Mouse (Mus musculus): ENCODE measurements around the gene Doc2g.
A peak's percentile ranks its signal among the peaks of the same experiment; 100 is the strongest.
"Not testable (repeated sequence)": the region's sequence is repeated elsewhere in the genome, so short reads cannot be mapped to it uniquely, and the experiment has no call there.

Doc2g gene

DNA sequence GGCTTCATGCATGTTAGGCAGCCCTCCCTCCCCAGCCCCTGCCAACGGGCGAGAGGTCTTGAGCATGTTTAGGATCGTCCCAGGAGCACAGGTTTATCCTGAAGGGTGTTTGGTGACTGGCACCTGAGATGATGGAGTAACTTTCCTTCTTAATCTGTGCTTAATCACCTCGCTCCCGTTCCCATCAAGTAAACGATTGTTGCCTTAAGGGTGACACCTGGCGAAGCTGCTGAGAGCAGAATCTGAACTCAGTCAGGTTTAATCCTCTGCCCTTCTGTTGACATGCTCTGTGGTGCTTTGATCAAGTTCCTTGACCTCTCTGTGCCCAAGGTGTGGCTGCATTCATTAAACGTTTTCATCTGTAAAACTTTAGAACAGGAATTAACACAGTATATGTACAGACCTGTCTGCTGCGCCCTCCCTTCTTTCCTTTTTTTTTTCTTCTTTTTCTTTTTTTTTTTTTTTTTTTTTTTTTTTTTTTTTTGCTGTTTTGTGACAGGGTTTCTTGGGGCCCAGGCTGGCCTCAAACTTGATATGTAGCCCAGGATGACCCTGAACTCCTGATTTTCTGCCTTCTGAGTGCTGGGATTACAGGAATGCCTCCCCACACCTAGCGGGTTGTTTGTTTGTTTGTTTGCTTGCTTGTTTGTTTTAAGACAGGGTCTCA lies 14.9 kb downstream of the Doc2g start:
- DNase-seq (ENCODE audit: low spot score in 2 of 2) = no peak

- DNase-seq (ENCODE audit: low spot score in 2 of 2) = peak; percentile 40 to 66
Observed at GRCm38 (mm10) chr19:4018743-4019583, 15.8 kb downstream of the Doc2g start.

- DNase-seq (ENCODE audit: low spot score in 2 of 2) = no peak
Observed at GRCm38 (mm10) chr19:4023185-4023584, 20.1 kb downstream of the Doc2g start.

- no peak for DNase-seq (ENCODE audit: low spot score in 2 of 2)
Observed at GRCm38 (mm10) chr19:4027576-4027975, 24.5 kb downstream of the Doc2g start.

DNA sequence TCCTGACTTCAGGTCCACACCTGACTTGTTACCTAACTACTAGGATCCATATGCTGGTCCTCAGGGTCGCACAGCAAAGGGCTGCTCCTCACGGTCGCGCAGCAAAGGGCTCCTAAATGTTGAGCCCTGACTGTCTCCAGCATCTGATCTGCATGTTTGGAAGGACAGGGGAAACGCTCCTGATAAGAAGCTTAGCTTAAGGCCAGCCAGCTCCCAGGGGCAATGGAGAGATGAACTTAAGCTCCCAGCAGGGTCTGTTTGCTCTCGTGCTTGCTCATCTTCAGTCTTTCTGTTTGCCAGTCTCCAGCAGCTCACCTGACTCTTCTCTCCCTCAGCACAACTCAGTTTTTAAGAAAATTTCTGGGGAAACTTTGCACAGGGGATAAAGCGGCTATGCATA lies 29.6 kb downstream of the Doc2g start:
- DNase-seq (ENCODE audit: low spot score in 2 of 2) = no peak

DNA sequence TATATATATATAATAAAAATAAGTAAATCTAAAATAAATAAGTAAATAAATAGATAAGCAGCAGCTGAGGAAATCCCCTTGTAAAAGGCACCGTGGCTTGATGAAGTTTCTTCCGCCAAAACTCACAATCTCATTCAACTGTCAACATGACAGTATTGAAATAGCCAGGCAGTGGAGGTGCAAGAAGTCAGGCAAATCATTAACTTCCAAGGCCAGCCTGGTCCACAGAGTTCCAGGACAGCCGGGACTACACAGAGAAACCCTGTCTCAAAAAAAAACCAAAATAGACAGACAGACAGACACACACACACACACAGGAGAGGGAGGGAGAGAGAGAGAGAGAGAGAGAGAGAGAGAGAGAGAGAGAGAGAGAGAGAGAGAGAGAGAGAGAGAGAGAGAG lies 30.2 kb downstream of the Doc2g start:
- no peak for DNase-seq (ENCODE audit: low spot score in 2 of 2)

DNA sequence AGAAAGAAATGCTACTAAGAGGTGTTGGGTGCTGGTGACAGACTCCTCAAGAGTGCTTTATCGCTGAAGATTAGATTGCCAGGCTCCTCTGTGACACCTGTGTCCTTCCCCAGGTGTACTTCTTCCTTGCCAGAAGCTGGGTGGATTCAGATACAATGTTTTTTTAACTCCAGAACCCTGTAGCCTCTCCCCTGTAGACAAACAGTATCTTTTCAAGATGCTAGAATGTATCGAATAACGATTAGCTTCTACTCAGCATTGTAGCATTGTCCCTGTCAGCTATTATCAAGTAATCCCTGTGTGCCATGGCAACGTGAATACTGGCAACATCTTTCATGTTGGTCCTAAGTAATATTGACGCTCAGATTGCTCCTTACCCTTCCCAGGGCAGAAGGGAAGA lies 30.6 kb downstream of the Doc2g start:
- DNase-seq (ENCODE audit: low spot score in 2 of 2) = no peak

DNA sequence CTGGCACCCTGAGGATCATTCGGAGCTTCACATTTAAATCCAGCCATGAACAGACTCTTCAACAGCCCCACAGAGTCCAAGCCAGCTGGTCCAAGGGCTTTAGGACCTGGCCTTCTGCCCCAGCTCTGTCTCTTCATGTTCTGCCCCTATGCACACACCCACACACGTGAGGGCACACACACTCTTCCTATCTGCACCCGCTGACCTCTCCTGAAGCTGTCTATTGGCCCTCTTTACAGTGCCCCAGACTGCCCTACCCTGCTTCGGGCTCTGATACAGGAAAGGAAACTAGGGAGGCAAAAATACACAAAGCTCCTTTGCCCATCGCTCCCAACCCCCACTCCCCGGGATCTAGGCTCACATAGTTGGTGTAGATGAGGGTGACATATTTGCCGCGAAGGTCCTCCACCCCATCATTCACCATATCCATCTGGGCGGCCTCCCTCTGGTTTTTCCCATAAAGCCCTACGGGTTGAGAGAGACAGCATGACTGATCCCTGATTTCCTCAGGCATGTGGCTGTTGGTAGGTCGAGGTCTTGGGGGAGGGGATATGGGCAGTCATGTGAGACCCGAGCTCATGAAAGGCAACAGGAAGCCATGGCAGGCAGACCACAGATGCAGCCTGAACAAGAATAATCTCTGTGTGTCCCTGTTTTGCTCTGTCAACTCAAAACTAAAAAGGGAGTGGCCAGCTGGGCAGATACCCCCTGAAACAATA lies 33.4 kb downstream of the Doc2g start:
- DNase-seq (ENCODE audit: low spot score in 2 of 2) = no peak

GRCm38 (mm10) chr19:4037154-4037787 lies 34.2 kb downstream of the Doc2g start:
- DNase-seq (ENCODE audit: low spot score in 2 of 2) = not testable (repeated sequence)

- peak; percentile 68 to 79 for DNase-seq (ENCODE audit: low spot score in 2 of 2)
Observed at GRCm38 (mm10) chr19:4037788-4038232, 34.7 kb downstream of the Doc2g start, which contains the start of gene Gstp1. TSS of gene Gstp1 (minus strand) at chr19:4037985.

- DNase-seq (ENCODE audit: low spot score in 2 of 2) = not testable (repeated sequence)
Observed at GRCm38 (mm10) chr19:4040941-4041340, 37.8 kb downstream of the Doc2g start.

DNA sequence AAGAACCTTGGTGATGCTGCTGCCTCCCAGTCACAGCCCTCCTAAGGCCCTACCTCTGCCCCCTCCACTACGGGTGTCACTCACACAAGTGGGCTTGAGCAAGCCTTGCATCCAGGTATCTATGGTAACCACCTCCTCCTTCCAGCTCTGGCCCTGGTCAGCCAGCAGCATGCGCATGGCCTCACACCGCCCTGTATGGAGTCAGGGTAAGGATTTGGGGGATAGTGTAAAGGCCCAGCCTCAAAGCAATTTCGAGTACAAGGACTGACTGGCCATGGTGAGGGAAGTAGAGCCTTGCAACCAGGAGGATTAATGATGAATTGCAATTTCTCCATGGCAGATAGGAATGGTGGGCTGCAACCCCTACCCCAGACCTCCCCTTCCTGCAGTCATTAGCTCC lies 38.4 kb downstream of the Doc2g start:
- DNase-seq (ENCODE audit: low spot score in 2 of 2) = not testable (repeated sequence)

DNA sequence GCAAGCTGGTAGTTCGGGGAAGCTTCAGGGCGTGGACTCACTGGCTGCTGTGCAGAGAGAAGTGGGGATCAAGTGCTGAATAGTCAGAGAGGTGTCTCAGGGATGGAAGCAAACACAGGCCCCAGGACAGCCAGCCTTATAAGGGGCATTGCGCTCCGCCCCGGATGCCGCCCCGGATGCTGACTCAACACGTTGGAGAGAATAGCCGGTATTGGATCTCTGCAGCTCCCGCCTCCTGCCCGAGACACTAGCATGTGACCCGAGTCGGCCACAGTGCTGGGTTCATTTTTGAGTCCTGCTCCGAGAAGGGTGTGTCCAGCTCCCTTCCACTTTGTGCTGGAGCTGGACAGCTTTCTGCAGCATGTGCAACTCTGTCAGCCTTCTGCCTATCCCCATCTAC lies 39.0 kb downstream of the Doc2g start:
- no peak for DNase-seq (ENCODE audit: low spot score in 2 of 2)

DNA sequence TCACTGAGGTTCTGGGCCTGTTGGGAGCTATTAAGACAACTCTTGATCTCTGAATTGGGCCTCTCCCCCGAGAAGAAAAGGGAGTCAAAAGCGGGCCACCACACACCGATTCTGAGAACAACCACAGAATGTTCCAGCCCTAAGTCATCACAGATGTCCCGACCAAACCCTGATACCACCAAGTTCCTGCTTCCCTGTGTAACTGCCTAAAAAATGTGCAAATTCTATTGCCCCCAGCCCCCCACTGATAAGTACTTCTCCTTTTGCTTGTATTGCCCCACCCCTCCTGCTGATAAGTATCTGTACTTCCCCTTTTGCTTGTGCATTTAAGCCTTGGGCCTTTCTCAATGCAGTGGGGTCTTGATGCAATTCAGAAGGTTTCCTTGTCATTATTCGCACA lies 41.0 kb downstream of the Doc2g start:
- DNase-seq (ENCODE audit: low spot score in 2 of 2) = not testable (repeated sequence)

DNA sequence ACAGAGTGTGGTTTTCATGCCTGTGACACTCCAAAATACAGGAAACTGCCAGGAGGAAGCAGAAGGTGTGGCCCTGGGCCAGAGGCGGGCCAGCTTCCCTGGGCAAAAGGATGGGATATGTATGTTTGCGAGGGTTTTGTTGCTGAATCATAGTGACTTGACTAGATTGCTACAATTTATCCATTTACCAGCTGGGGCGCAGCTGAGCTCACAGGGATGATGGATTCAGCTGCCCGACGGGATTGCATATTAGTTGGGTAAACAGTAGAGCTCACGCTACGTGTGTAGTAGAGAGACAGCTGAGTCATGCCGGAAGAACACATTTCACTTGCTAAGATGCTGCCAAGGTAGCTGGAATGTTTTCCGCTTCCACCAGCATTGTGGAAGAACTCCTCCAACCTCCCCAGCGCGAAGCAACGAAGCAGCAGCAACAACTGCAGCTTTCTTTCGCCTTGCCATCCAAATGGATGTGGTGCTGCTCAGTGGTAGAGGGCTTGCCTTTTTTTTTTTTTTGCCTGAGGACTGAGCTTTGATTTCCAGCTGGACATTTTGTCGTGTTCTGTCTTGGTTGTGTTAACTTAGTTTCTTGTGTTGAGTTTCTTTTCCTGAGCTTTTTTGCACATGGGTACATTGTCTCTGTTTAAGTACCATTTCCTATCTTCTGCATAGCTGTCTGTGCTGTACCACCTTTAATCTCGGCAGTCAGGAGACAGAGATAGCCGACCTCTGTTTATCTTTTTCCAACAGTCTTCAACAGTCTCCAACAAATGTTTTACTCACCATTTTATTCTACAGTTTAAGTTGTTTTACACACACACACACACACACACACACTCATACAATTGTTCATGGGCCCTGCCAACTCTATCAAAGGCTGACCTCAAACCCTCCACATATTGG lies 43.1 kb downstream of the Doc2g start, which contains the start of gene Gstp2:
Gstp2 (minus strand) TSS at position 58 of the 900 bp plus-strand sequence.
- peak in 1 of 2 experiments; percentile 43 for DNase-seq (ENCODE audit: low spot score in 2 of 2)

DNA sequence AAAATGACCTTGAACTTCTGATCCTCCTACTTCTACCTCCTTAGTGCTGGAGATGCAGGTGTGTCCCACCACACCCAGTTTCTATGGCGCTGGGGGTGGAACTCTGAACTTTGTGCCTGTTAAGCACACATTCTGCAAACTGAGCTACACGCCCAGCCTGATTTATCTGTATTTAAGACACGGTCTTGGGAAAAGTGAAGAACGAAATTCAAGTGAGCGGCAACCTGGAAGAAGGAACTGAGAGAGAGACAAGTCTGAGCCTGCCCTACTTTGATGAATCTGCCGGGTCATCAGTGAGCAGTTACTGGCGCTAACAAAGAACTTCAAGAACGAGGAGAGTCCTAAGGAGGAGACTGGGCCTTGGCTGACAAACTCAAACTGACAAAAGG lies 43.7 kb downstream of the Doc2g start:
- DNase-seq (ENCODE audit: low spot score in 2 of 2) = no peak

DNA sequence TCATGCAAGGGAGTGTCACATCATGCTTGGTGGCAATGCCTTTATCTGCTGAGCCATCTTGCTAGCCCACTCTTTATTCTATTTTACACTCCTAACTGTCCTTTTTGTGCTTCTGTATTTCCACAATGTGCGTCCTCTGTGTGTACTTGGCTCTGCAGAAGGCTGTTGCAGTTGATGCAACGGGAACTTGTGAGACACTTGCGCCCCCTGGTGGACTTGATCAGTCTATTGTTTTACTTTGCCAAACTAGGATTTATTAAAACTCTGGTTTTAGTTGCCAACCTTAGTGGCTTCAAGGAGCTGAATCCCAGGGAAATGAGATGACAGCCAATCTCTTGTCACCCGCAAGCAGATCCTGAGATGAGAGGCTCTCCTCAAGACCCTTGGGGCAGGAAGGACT lies 44.7 kb downstream of the Doc2g start:
- peak; percentile 71 to 86 for DNase-seq (ENCODE audit: low spot score in 2 of 2)

DNA sequence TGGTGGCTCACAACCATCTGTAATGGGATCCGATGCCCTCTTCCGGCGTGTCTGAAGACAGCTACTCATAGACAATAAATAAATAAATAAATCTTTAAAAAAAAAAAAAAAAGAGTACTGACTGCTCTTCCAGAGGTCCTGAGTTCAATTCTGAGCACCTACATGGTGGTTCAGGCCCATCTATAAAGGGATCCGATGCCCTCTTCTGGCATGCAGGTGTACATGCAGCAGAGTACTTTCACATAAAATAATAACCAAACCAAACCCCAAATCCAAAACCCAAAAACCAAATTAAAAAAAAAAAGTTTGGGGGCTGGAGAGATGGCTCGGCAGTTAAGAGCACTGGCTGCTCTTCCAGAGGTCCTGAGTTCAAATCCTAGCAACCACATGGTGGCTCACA lies 46.0 kb downstream of the Doc2g start:
- DNase-seq (ENCODE audit: low spot score in 2 of 2) = not testable (repeated sequence)

- DNase-seq (ENCODE audit: low spot score in 2 of 2) = no peak
Observed at GRCm38 (mm10) chr19:4051016-4051415, 47.9 kb downstream of the Doc2g start.

DNA sequence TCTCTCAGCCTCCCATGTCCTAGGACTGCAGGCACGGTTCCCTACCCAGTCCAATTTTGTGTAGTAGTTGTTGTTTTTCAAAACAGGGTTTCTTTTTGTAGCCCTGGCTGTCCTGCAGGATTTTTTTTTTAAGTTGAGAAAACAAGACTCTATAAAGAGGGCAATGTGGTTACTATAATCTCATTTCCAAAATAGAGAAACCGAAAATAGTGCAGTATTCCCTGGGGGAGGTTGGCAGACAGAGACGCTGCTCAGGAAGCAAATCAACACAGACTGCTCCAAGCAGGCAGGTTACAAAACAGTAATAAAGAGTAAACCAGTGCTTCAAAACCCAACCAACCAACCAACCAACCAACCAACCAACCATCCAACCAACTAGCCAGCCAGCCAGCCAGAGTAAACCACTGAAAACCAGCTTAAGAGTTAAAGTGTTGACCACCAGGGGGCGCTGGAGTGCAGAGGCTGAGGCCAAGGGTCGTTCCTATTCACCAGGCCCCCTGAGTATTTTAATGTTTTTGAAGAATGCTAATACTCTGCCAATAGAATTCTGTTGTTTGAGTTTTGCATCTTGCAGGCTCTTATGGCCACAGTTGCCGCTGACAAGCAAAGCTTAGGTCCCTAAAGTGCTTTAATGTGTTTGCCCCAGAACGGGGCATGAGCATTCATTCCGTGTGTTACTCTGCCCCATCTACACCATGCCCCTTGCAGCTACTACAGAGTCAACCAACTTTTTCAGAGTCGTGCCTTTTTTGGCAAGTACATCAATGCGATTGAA lies 48.8 kb downstream of the Doc2g start:
- DNase-seq (ENCODE audit: low spot score in 2 of 2) = peak; percentile 57 to 76

Data from spleen, postnatal 14 days (tissue).